Mouse (Mus musculus): ENCODE data around the gene Actr10.

DNA sequence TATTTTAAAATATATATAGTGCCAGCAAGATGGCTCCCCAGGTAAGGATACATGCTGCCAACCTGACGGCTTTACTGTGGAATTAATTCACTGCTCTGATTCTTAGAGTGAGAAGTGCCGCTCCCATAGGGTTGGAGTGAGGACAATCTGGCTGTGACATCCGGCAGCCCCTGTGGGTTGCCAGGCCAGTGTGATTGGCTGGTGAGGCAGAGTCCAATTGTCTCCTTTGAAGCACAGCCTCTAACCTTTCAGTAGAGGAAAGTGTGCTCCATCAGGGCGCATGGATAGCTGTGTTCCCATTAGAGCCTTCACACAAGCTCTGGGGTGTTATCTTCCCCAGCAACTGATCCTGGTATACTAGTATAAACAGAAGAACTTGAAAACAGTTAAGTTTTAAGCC is 21.0 kb downstream of the Actr10 start:
- TF ChIP-seq POLR2A (IDR thresholded peaks at IDR 0.05; ENCODE audit: borderline replicate concordance, extremely low read depth, insufficient read depth, insufficient read length, poor library complexity, severe bottlenecking) (no peak), CTCF (IDR thresholded peaks at IDR 0.05; ENCODE audit: borderline replicate concordance, extremely low read depth, insufficient read depth, insufficient read length) (no peak)

Measured in brain, embryonic 14.5 days (tissue).